Mouse (Mus musculus): Measurements from ENCODE around the gene Usp46. TPM values are rescaled to one million over a fixed set of nuclear protein-coding genes. Genes with fewer than 3 reads are reported as not detected.

The Usp46 gene
- polyA plus RNA-seq, 1 experiment from 2014 or later, result 32.1 TPM

GRCm38 (mm10) chr5:74042796-74043340 lies 25.4 kb downstream of the Usp46 start:
- Histone ChIP-seq H3K4me1 (ENCODE audit: control insufficient read depth, insufficient read depth, low read length) (peaks cover 2% of the 10 kb centered on the region; the same call in 1 of the 2 replicates), H3K4me2 (ENCODE audit: low read depth, low read length) (no peak overlapping the region), H3K9me3 (replicated peaks; ENCODE audit: control insufficient read depth, low read length) (no peaks in the 10 kb centered on the region), H3K4me3 (replicated peaks; ENCODE audit: low read length) (no peak overlapping the region), H3K9ac (ENCODE audit: low read length) (no peak overlapping the region), H3K27me3 (ENCODE audit: control insufficient read depth, insufficient read depth, low read length) (no peaks in the 10 kb centered on the region), H3K36me3 (ENCODE audit: control insufficient read depth, insufficient read depth, low read length) (no peaks in the 10 kb centered on the region), H3K27ac (ENCODE audit: low read length) (no peak overlapping the region)
- WGBS, result 63% methylated on average over 6 of the region's 6 CpGs
- no peak for ATAC-seq (ENCODE audit: insufficient read depth, low FRiP score)

GRCm38 (mm10) chr5:74040541-74040940 lies 27.7 kb downstream of the Usp46 start:
- Histone ChIP-seq H3K4me1 (ENCODE audit: control insufficient read depth, insufficient read depth, low read length) (peaks cover under 1% of the 10 kb centered on the region; the same call in 1 of the 2 replicates), H3K27ac (ENCODE audit: low read length) (no peak overlapping the region), H3K27me3 (ENCODE audit: control insufficient read depth, insufficient read depth, low read length) (no peaks in the 10 kb centered on the region), H3K9ac (ENCODE audit: low read length) (no peak overlapping the region), H3K36me3 (ENCODE audit: control insufficient read depth, insufficient read depth, low read length) (peaks cover 7% of the 10 kb centered on the region; the same call in 1 of the 2 replicates), H3K4me3 (replicated peaks; ENCODE audit: low read length) (no peak overlapping the region), H3K4me2 (ENCODE audit: low read depth, low read length) (no peak overlapping the region), H3K9me3 (replicated peaks; ENCODE audit: control insufficient read depth, low read length) (no peaks in the 10 kb centered on the region)
- no peak for ATAC-seq (ENCODE audit: insufficient read depth, low FRiP score)
- WGBS, result 88% methylated on average over 4 of the region's 4 CpGs

- Histone ChIP-seq H3K4me2 (ENCODE audit: low read depth, low read length) (no peak overlapping the region), H3K9ac (ENCODE audit: low read length) (no peak overlapping the region), H3K27ac (ENCODE audit: low read length) (no peak overlapping the region), H3K9me3 (replicated peaks; ENCODE audit: control insufficient read depth, low read length) (0 out of 2 replicates have a peak, but pooled peaks cover 3% of the 10 kb centered on the region), H3K36me3 (ENCODE audit: control insufficient read depth, insufficient read depth, low read length) (peaks cover 16% of the 10 kb centered on the region; the same call in 1 of the 2 replicates), H3K27me3 (ENCODE audit: control insufficient read depth, insufficient read depth, low read length) (no peaks in the 10 kb centered on the region), H3K4me3 (replicated peaks; ENCODE audit: low read length) (no peak overlapping the region), H3K4me1 (ENCODE audit: control insufficient read depth, insufficient read depth, low read length) (no peaks in the 10 kb centered on the region)
- 93% methylated on average over 2 of the region's 2 CpGs for whole genome bisulfite sequencing
- no peak for ATAC-seq (ENCODE audit: insufficient read depth, low FRiP score)
Observed at GRCm38 (mm10) chr5:74035454-74035853, 32.8 kb downstream of the Usp46 start.

- H3K4me2 ChIP-seq (ENCODE audit: low read depth, low read length), result no peak overlapping the region
Observed at GRCm38 (mm10) chr5:74034177-74034576, 34.1 kb downstream of the Usp46 start.

GRCm38 (mm10) chr5:74029787-74030186 lies 38.4 kb downstream of the Usp46 start:
- H3K9me3 ChIP-seq (replicated peaks; ENCODE audit: control insufficient read depth, low read length), result 0 out of 2 replicates have a peak, but pooled peaks cover 3% of the 10 kb centered on the region
- H3K4me3 ChIP-seq (replicated peaks; ENCODE audit: low read length), result no peak overlapping the region
- 39% methylated on average over 7 of the region's 7 CpGs for WGBS
- no peak overlapping the region for H3K27ac ChIP-seq (ENCODE audit: low read length)
- ATAC-seq (ENCODE audit: insufficient read depth, low FRiP score), result peak; percentile 49
- no peak overlapping the region for H3K9ac ChIP-seq (ENCODE audit: low read length)
- no peak overlapping the region for H3K4me2 ChIP-seq (ENCODE audit: low read depth, low read length)
- peaks cover 10% of the 10 kb centered on the region; the same call in 1 of the 2 replicates for H3K4me1 ChIP-seq (ENCODE audit: control insufficient read depth, insufficient read depth, low read length)
- peaks cover 8% of the 10 kb centered on the region for H3K36me3 ChIP-seq (ENCODE audit: control insufficient read depth, insufficient read depth, low read length)
- H3K27me3 ChIP-seq (ENCODE audit: control insufficient read depth, insufficient read depth, low read length), result no peaks in the 10 kb centered on the region

More at GRCm38 (mm10) chr5:74034177-74034576, 34.1 kb downstream of the Usp46 start:
- no peak overlapping the region for H3K4me3 ChIP-seq (replicated peaks; ENCODE audit: low read length)
- ATAC-seq (ENCODE audit: insufficient read depth, low FRiP score), result no peak
- peaks cover 16% of the 10 kb centered on the region; the same call in 1 of the 2 replicates for H3K36me3 ChIP-seq (ENCODE audit: control insufficient read depth, insufficient read depth, low read length)
- H3K9ac ChIP-seq (ENCODE audit: low read length), result no peak overlapping the region
- H3K4me1 ChIP-seq (ENCODE audit: control insufficient read depth, insufficient read depth, low read length), result peaks cover 10% of the 10 kb centered on the region; the same call in 1 of the 2 replicates
- 0 out of 2 replicates have a peak, but pooled peaks cover 3% of the 10 kb centered on the region for H3K9me3 ChIP-seq (replicated peaks; ENCODE audit: control insufficient read depth, low read length)
- no peak overlapping the region for H3K27ac ChIP-seq (ENCODE audit: low read length)
- 73% methylated on average over 4 of the region's 4 CpGs for WGBS
- H3K27me3 ChIP-seq (ENCODE audit: control insufficient read depth, insufficient read depth, low read length), result no peaks in the 10 kb centered on the region

- Histone ChIP-seq H3K4me1 (ENCODE audit: control insufficient read depth, insufficient read depth, low read length) (peaks cover 10% of the 10 kb centered on the region; the same call in 1 of the 2 replicates), H3K4me2 (ENCODE audit: low read depth, low read length) (no peak overlapping the region), H3K4me3 (replicated peaks; ENCODE audit: low read length) (no peak overlapping the region), H3K9ac (ENCODE audit: low read length) (no peak overlapping the region), H3K36me3 (ENCODE audit: control insufficient read depth, insufficient read depth, low read length) (peaks cover 10% of the 10 kb centered on the region), H3K9me3 (replicated peaks; ENCODE audit: control insufficient read depth, low read length) (0 out of 2 replicates have a peak, but pooled peaks cover 3% of the 10 kb centered on the region), H3K27ac (ENCODE audit: low read length) (no peak overlapping the region), H3K27me3 (ENCODE audit: control insufficient read depth, insufficient read depth, low read length) (no peaks in the 10 kb centered on the region)
- WGBS, result 86% methylated on average over 25 of the region's 25 CpGs
- no peak for ATAC-seq (ENCODE audit: insufficient read depth, low FRiP score)
Observed at GRCm38 (mm10) chr5:74028691-74029479, 39.3 kb downstream of the Usp46 start.

GRCm38 (mm10) chr5:74028221-74028620 lies 40.0 kb downstream of the Usp46 start:
- H3K9me3 ChIP-seq (replicated peaks; ENCODE audit: control insufficient read depth, low read length), result 0 out of 2 replicates have a peak, but pooled peaks cover 3% of the 10 kb centered on the region
- ATAC-seq (ENCODE audit: insufficient read depth, low FRiP score), result no peak
- no peak overlapping the region for H3K4me2 ChIP-seq (ENCODE audit: low read depth, low read length)
- H3K9ac ChIP-seq (ENCODE audit: low read length), result no peak overlapping the region
- no peaks in the 10 kb centered on the region for H3K27me3 ChIP-seq (ENCODE audit: control insufficient read depth, insufficient read depth, low read length)
- H3K4me1 ChIP-seq (ENCODE audit: control insufficient read depth, insufficient read depth, low read length), result peaks cover 10% of the 10 kb centered on the region; the same call in 1 of the 2 replicates
- peaks cover 10% of the 10 kb centered on the region for H3K36me3 ChIP-seq (ENCODE audit: control insufficient read depth, insufficient read depth, low read length)
- H3K4me3 ChIP-seq (replicated peaks; ENCODE audit: low read length), result no peak overlapping the region
- WGBS, result 51% methylated on average over 2 of the region's 2 CpGs
- H3K27ac ChIP-seq (ENCODE audit: low read length), result no peak overlapping the region

GRCm38 (mm10) chr5:74020506-74020905 lies 47.7 kb downstream of the Usp46 start:
- Histone ChIP-seq H3K27me3 (ENCODE audit: control insufficient read depth, insufficient read depth, low read length) (no peaks in the 10 kb centered on the region), H3K27ac (ENCODE audit: low read length) (no peak overlapping the region), H3K9ac (ENCODE audit: low read length) (no peak overlapping the region), H3K4me2 (ENCODE audit: low read depth, low read length) (no peak overlapping the region), H3K9me3 (replicated peaks; ENCODE audit: control insufficient read depth, low read length) (no peaks in the 10 kb centered on the region), H3K4me3 (replicated peaks; ENCODE audit: low read length) (no peak overlapping the region), H3K36me3 (ENCODE audit: control insufficient read depth, insufficient read depth, low read length) (peaks cover 12% of the 10 kb centered on the region; the same call in 1 of the 2 replicates), H3K4me1 (ENCODE audit: control insufficient read depth, insufficient read depth, low read length) (no peaks in the 10 kb centered on the region)
- 91% methylated on average over 4 of the region's 4 CpGs for WGBS
- no peak for ATAC-seq (ENCODE audit: insufficient read depth, low FRiP score)
